Mouse (Mus musculus): ENCODE data around the gene Spata18. TPM values are rescaled to one million over a fixed set of nuclear protein-coding genes. Genes with fewer than 3 reads are reported as not detected.

The Spata18 gene
- under 1 TPM in 1 of 2 experiments, not detected in 1; 0.14 TPM for total RNA-seq (2021)
- long read RNA-seq, experiment 1: 0 reads
- long read RNA-seq, experiment 2: 0 reads

DNA sequence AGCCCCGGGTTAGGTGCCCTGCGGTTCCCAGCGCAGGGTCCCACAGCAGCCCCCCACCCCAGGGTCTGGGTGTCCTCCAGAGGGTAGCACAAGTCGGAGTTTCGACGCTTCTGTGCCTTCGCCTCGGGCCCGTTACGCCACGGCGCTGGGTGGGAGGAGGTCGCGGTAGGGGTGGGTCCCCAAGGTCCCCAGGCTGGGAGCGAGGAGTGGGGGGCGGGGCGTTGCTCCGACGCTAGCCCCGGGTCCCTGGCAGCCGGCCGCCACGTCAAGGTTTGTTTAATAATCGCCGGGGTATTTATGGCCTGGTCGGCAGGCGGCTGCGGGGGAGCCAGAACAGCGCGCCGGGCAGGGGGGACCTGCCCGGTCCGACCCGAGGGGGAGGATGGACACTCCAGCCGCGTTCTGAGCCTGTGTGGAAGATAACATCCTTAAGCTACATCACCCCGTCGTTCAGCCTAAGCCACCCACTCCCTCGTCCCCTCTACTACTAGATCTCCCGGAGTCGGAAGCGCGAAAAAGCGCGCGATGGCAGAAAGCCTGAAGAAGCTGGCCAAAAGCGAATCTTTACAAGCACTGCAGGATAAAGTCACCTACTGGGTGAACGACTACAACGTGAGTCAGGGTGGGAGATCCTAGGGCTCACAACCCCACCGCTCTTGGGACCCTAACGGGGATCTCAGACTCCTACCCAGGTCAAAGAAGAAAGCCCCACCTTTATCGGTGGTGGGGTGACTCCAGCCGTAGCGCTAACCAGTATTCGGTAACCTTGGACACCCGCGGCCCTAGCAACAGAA, at the start of gene Spata18:
Gene Spata18, plus strand, starts transcription at position 319 of the 794 bp plus-strand sequence.
- no peak for DNase-seq (ENCODE audit: low spot score)

DNA sequence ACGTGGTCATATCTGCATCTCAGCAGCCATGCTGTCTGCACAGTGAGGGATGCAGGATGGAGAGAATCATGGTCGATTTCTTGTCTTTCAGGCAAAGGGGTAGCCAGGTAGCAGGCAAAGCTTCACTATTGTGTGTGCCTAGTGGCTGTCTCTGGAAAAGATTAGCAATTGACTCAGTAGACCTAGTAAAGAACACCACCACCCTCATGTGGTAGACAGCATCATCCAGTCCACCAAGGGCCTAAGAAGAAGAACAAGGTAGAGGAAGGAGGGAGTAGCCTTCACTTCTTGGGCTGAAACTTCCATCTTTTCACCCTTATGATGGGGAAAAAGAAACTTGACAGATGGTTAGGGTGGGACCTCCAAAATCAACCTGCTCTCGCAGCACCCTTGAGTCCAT, 48.3 kb upstream of the Spata18 start:
- no peak for DNase-seq (ENCODE audit: low spot score)

DNA sequence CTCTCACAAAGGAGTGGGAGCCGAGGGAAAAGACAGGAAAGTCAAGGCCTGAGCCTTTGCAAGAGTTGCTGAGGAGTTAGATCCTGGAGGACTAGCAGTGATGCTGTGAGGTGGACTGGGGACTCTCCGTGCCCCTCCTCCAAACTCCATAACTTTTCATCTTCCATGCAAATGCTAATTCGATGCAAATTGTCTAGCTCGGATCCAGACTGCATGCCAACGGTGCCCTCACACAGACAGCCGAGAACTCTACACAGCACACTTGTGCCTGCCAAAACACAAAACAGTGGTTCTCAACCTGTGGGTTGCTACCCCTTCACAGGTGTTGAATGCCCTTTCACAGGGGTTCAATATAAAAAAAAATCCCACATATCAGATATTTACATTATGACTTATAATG, 46.6 kb upstream of the Spata18 start:
- no peak for DNase-seq (ENCODE audit: low spot score)

DNA sequence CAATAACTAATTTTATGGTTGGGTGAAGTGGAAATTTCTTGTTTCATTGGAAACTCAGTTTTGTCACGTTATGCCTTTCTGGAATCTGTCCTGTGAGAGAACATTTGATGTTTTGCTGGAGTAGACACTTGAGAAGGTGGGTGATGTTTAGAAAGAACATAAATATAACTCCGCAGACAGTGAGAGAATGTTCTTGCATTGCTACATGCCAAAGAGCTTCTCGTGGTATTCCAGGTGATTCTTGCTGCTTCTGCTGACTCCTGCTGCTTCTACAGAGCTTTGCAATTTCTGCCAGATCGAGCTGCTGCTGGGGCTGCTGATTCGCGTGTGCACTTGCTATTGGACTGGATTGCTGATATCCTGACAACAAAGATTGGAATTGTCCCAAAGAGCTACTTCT, 46.2 kb upstream of the Spata18 start:
- no peak for DNase-seq (ENCODE audit: low spot score)

DNA sequence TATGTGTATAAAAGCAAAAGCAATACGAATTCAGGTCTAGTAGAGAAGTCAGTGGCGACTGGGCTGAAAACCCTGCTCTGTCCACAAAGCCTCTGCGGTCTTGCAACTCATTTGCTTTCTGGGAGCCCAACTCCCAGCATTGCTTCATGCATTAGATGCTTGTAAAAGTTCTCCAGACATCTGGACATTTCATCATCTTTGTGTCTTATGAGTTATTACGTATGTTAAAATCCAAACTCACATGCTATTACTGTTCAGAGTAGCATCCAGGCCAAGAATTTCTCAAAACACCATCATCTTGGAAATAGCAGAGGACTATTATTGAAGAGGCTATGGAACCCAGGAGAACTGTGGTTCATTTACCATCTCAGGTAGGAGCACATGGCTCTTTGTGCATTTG, 40.1 kb upstream of the Spata18 start:
- DNase-seq (ENCODE audit: low spot score): no peak

DNA sequence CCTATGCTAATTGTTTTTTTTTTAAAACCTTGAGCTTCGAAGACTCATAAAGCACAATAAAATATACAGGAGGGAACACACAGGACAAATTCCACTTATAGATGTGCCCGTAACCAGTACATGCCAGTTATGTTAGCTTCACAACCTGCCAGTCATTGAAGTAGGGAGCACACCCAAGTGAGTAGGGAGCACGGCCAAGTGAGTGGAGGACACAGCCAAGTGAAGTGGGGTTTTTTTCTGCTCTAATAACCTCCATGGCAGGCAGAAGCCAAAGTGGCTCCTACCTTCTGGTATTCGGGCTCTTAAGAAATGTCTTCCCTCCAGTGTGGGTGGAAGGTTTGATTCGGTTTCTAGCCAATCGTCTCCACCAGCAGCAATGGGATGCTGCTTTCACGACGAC, 37.9 kb upstream of the Spata18 start:
- no peak for DNase-seq (ENCODE audit: low spot score)

DNA sequence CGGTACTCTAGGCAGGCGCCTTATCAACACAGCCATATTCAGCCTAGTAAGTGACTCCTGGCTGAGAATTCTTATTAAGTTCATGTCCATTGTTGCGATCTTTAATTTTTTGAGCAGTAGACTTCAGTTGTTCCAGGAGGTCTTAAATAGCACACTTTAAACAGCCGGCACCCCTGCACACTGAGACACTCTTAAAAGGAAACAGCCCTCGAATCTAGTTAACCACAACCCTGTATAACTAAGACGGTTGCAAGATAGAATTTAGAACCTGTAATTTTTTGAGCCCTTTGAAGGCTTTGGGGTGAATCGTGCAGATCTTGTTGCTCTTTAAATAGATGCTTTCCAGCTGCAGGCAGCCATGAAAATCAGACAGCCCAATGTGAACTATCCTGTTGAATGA, 36.0 kb upstream of the Spata18 start:
- no peak for DNase-seq (ENCODE audit: low spot score)

DNA sequence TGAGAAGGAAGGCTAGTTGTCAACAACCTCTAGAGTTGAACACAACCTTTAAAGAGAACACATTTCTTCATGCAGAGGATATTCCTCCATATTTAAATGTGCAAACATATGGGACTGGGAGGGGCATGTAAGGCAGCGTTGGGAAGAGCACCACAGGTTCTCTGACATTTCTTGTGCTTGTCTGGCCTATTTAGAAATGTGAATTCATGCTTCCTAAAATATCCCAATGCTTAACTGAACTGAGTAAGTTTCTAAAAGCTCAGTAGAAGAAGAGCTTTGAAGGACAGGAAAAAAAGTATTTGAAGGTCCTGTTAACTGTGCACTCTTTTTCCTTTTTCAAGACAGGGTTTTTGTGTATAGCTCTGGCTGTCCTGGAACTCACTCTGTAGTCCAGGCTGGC, 32.2 kb upstream of the Spata18 start:
- no peak for DNase-seq (ENCODE audit: low spot score)

DNA sequence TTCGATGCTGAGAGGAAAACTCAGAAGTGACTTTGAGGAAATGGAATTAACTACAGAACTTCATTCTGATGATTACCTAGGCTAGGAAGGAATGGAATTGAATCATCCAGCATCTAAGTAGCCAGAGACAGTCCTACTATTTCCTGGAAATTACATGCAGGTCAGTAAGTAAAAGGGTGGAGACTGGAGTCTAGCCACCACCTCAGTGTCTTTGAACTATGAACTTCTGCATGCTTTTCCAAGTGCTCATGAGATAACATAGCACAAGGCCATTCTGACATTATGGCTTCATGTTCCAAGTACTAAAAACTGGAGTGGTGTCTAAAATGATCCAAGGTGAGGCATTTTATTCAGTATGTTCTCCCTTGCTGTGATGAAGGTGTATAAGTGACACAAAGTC, 25.7 kb upstream of the Spata18 start:
- no peak for DNase-seq (ENCODE audit: low spot score)

DNA sequence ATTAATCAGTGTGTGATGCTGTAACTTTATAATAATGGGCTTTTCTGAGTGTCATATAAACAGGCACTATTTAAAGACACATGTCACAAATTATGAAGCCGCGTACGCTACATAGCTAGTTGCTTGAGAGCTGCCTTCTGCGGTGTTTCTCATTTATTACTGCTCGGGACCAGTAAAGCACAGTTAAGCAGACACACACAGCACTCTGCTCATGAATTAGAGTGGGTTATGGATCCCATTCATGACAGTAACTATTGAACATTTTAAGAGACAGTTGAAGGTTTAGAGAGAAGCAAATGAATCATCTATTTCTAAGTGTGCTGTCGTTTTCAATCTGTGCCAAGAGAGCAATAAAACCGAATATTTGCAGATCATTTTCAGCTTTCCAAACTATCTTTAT, 24.3 kb upstream of the Spata18 start:
- DNase-seq (ENCODE audit: low spot score): no peak

DNA sequence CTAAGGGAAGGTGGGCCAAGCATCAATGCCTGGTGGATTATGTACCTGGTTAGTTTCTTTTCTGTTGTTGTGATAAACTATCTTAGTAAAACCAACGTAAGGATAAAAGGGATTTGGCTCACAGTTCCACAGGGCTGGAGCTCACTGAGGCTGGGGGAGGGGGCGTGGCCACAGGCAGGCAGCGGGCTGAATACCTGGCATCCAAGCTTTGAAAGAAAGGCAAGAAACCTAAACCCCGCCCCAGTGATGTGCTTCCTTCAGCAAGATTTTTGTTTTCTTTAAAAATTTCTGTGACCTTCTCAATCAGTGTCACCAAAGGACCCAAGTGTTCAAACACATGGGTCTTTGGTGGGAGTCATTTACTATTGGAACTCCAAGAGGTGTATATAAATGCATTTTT, 23.6 kb upstream of the Spata18 start:
- DNase-seq (ENCODE audit: low spot score): no peak

DNA sequence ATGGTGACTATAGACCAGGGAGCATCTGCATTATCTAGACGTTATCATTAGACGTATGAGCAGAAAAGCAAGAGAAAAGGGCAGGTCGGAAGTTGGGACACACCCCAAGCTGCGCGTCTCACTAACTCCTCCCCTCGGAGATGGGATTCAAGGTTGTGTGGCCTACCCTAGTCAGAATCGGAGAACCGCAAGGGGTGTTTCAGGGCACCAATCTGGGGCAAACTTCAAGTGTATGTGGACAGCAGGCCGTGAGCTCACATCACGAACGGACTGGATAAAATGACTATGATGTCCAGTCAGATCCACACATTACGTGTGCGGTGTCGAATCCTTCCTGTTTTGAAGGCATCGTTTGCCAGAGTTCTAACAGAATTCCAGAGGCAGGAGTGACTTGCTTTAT, 23.2 kb upstream of the Spata18 start:
- no peak for DNase-seq (ENCODE audit: low spot score)

DNA sequence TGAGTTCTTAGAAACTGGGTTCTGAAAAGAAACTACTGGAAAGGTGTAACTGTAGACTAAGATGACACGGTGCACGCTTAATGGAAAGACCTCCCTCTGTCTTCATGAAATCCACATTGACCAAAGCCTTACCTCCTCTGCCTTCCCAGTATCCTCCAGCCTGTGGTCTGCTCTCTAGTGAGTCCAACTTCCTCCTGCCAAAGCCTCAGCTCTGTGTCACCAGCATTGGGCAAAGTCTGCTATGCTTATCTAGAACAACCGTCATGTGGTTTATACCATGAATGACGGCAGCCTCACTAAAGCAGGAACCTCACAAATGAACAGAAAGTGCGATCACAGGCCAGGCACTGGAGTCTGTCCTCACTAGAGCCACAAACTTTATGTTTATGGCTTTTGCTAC, 21.0 kb upstream of the Spata18 start:
- no peak for DNase-seq (ENCODE audit: low spot score)

DNA sequence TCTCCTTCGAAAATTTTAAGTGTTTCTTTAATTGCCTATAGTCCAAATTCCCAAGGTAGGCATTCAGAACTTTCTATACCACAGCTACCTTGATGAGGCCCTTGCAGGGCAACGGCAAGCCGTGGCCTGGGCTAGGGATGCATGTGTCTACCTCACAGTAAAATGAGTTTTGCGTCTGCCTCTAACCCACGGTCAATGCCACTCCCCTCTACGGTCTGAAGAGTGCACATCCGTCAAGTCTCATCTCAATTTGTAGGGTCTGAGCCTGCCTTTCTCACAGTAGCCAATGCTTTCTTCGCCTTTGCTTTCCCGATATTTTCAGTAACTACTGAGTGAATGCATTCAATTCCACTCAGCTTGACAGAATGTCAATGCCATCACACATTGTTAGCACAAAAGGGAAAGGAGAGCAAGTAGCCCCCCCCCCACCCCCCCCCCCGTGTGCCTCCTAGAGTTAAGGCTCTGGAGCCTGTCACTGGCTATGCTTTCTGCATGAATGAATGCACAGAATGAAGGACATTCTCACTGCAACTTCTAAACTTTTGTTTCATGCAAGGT, 20.1 kb upstream of the Spata18 start:
- no peak for DNase-seq (ENCODE audit: low spot score)

DNA sequence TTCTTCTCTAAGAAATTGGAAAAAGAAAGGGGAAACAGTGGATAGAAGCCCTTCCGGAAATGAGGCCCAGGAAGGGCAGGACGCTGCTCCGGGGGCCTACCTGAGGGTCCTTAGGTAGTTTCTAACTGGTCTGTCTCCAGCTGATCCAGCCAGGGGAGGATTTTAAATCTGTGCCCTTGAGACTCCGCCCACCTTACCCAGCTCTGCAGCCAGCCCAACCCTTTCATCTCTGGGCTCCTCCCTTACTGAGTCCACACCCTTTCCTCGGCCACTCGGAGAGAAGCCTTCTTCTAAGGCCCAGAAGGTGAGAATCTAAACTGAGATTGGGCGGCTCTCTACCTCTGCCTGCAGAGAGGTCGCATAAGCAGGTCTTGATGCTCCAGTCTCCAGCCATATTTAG, 18.9 kb upstream of the Spata18 start, which contains the start of gene Lrrc66:
Gene Lrrc66, minus strand, starts transcription at position 236 of the 400 bp plus-strand sequence.
- no peak for DNase-seq (ENCODE audit: low spot score)

DNA sequence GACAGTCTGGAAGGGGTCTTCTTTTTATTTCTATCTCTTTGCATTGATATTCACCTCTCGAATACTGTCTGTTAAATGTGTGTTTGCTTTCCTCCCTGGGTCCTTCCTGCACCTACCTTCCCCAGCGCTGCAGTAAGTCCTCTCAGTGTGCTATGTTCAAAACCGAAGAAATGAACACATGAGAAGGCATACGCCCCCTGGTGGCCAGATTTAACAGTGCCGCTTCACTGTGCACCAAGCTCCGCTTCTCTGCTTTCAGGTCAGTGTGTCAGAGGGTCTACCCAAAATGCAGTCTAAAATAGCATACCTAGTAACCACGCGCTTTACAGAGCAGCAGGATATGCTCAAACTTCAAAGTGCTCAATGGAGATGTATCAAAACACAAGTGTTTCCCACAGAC, 18.0 kb upstream of the Spata18 start:
- peak; percentile 69 for DNase-seq (ENCODE audit: low spot score)

DNA sequence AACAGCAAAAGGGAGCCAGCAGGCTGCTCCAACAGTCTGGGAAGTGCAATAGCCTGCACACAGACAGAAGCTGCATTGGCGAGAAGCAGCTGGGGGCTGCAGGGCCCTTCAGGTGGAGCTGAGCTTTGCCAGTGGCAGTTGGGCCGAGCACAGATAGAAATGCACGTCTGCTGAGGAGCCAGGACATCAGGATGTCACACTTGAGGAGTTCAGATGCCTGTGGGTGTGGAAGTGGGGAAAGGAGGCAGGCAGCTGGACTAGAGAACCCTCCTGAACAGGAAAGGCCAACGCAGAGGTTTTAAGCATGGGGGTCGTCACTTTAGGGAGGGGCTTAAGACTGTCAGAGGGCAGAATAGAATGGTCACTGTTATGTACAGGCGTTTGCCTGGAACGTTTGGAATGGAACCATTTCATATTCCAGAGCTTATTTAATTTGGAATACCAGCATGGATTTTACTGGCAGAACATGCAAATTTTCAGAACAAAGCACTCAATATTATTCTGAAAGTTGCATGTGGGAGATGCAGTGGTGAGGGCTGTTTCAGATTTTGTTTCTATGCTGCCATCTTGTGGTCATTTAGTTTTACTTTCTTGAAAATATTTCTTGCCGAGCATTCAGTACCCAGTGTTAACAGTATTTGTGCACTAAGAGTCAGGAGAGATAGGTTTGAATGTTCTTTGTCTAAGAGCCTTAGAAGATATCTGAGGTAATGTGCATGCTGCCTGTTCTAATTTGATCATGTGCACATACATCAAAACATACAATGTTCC, 13.7 kb upstream of the Spata18 start:
- no peak for DNase-seq (ENCODE audit: low spot score)

DNA sequence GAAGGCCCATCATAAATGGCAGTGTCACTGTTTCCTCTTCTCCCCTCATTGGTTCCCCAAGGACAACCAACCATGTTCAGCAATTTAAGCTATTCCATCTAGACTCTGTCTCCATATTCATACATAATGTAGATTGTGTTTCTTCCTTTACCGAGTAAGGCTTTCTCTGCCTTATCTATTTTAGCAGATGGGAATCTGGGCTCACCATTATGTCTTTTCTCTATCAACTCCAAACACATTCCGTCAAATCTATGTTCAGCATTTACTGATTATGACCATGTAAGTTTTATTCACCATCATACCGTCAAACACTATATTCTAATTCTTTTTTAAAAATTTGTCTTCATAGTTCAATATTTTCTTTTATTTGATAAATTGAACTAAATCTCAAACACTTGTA, 10.1 kb upstream of the Spata18 start:
- DNase-seq (ENCODE audit: low spot score): no peak

DNA sequence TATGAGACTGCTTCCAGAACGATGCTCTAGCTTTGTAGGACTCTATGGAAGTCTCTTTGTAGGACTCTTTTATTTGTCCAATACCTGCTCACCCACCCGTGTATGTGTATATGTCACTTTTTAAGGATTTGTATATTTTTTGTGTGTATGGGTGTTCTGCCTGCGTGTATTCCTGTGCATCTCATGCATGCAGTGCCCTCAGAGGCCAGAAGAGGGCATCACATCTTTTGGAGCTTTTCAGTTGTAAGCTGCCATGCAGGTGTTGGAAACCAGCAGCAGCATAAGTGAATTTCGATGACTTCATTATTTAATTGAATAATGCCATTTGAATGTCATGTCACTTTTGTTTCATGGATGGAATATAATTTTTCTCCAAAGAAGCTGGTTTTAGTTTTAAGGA, 9.1 kb upstream of the Spata18 start:
- DNase-seq (ENCODE audit: low spot score): no peak

DNA sequence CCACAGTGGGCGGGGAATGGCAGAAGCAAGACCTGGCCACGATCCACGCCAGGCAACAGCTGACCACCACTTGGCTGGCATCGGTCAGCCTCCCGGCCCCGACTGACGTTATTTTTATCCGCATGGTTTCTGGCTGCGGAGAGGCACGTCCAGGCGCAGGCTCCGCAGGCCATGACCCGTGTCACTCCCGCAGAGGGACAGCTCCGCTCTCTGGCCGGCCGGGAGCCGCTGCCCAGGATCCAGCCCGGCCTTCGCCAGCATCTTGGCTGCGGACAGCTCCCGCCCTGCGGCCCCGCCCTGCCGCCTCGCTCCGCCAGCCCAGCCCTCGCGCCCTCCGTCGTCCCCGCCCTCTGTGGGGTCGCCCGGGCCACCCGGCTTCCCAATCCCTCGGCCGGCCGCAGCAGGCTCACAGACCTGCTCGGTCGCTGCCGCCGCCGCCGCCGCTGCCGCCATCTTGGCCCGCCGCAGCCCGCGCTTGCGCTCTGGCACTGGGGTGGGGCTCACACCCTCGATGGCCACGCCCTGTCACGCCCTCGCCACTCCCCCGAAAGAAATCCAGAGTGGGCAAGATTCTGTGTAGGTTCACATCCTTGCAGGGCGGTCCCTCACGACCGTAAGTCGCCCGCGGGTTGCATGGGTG, 3.8 kb upstream of the Spata18 start, which contains the start of gene Sgcb:
Gene Sgcb, minus strand, starts transcription at position 530 of the 640 bp plus-strand sequence.
- DNase-seq (ENCODE audit: low spot score): peak; percentile 92

DNA sequence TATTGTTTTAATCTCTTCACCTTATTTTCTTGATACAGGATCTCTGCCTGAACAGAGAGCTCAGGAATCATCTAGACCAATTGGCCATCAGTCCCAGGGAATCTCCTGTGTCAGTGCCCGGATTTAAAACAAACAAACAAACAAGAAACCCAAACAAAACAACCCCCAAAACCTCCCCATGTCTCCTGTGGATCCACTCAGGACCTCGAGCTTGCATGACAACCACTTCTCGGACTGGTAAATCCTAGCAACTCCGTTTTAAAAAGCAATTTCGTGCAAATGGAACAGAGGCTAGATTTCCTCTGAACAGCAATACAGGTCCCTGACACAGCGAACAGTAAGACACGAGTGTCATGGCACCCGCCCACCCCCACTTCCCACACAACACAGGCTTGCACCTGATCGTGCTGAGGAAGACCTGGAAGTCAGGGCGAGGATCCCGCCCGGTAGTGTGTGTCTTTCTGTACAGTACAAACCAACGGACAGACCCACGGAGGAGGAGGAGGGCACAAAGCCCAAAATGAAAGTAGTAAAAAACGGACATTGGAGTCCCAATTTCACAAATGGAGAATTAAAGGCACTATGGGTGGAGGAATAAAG, 714 bp upstream of the Spata18 start:
- no peak for DNase-seq (ENCODE audit: low spot score)

DNA sequence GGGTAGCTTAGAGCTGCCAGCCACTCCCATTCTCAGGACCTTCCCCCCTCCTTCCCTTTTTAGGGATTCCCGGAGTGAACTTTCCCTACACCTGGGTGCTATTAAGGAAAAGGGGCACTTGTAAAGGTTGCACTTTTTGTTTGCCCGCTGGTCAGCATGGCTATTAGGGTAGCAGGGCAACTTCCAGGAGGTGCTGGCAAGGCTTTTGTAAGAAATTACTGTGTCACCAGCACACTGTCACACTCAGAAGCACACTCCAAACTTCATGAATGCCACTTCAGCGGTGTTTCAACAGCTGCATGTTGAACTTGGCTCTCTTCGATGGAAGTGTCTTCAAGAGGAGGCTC, 649 bp downstream of the Spata18 start:
- DNase-seq (ENCODE audit: low spot score): no peak
